Mouse (Mus musculus): ENCODE results near the gene Kctd21. TPM values are rescaled to one million over a fixed set of nuclear protein-coding genes. Genes with fewer than 3 reads are reported as not detected.

Gene Kctd21
- total and polyA plus RNA-seq, 3 experiments, result 0.19 to 0.81 (median 0.46) TPM

GRCm38 (mm10) chr7:97339623-97340022, 7.5 kb downstream of the Kctd21 start:
- in situ Hi-C loops (cut with MboI; ENCODE audit: low pct_ligation_motif_present, low pct_unique_long_range_greater_than_20kb, low sequenced_read_pairs), result no loop called here
- H3K9ac ChIP-seq (ENCODE audit: insufficient read depth, low read depth), result no peak overlapping the region
- TF ChIP-seq MAZ (IDR thresholded peaks at IDR 0.05; ENCODE audit: low read depth, low read length) (no peak), USF2 (conservative IDR thresholded peaks at IDR 0.05; ENCODE audit: low read depth, low read length) (no peak)
- no peak overlapping the region for H3K4me3 ChIP-seq (replicated peaks in 1 of 3; ENCODE audit: low read depth in 2 of 3, low read length in 2 of 3, poor library complexity in 1 of 3)
- no peak overlapping the region for H3K4me2 ChIP-seq (ENCODE audit: insufficient read depth, low read depth, poor library complexity, severe bottlenecking)
- H3K9me3 ChIP-seq (replicated peaks; ENCODE audit: low read length), result no peaks in the 10 kb centered on the region
- DNase-seq (ENCODE audit: extremely low read depth), result no peak
- peaks cover 0 to 22% of the 10 kb centered on the region in 2 experiments; a peak in 2 of 4 replicates for H3K4me1 ChIP-seq (ENCODE audit: control insufficient read depth in 1 of 2, insufficient read depth in 2 of 2)
- H3K27me3 ChIP-seq (replicated peaks), result no peaks in the 10 kb centered on the region
- dilution Hi-C loops (cut with MboI; ENCODE audit: extremely low pct_ligation_motif_present, extremely low pct_unique_long_range_greater_than_20kb, low sequenced_read_pairs), result no loop called here
- H3K36me3 ChIP-seq (replicated peaks in 1 of 2; ENCODE audit: control insufficient read depth in 1 of 2, insufficient read depth in 1 of 2, low read length in 1 of 2), result no peaks in the 10 kb centered on the region
- no peak overlapping the region for H3K27ac ChIP-seq (ENCODE audit: insufficient read depth, low read depth)
- H3K79me2 ChIP-seq (replicated peaks; ENCODE audit: control insufficient read depth, extremely low read depth, insufficient read depth, poor library complexity, severe bottlenecking), result no peaks in the 10 kb centered on the region

- no peak overlapping the region for H3K9ac ChIP-seq (ENCODE audit: insufficient read depth, low read depth)
- H3K27me3 ChIP-seq (replicated peaks), result no peaks in the 10 kb centered on the region
- no peak overlapping the region for H3K27ac ChIP-seq (ENCODE audit: insufficient read depth, low read depth)
- H3K36me3 ChIP-seq (replicated peaks in 1 of 2; ENCODE audit: control insufficient read depth in 1 of 2, insufficient read depth in 1 of 2, low read length in 1 of 2), result no peaks in the 10 kb centered on the region
- dilution Hi-C loops (cut with MboI; ENCODE audit: extremely low pct_ligation_motif_present, extremely low pct_unique_long_range_greater_than_20kb, low sequenced_read_pairs) (no loop called here), in situ Hi-C loops (cut with MboI; ENCODE audit: low pct_ligation_motif_present, low pct_unique_long_range_greater_than_20kb, low sequenced_read_pairs) (no loop called here)
- H3K9me3 ChIP-seq (replicated peaks; ENCODE audit: low read length), result no peaks in the 10 kb centered on the region
- H3K79me2 ChIP-seq (replicated peaks; ENCODE audit: control insufficient read depth, extremely low read depth, insufficient read depth, poor library complexity, severe bottlenecking), result no peaks in the 10 kb centered on the region
- DNase-seq (ENCODE audit: extremely low read depth), result no peak
- H3K4me1 ChIP-seq (ENCODE audit: control insufficient read depth in 1 of 2, insufficient read depth in 2 of 2), result peaks cover 0 to 17% of the 10 kb centered on the region in 2 experiments; a peak in 2 of 4 replicates
- TF ChIP-seq ZKSCAN1 (IDR thresholded peaks at IDR 0.05; ENCODE audit: borderline replicate concordance, low read depth, low read length) (peak; percentile 26; the same call in 1 of the 2 replicates), ZMIZ1 (IDR thresholded peaks at IDR 0.05; ENCODE audit: low read depth, low read length) (no peak)
- no peak overlapping the region for H3K4me2 ChIP-seq (ENCODE audit: insufficient read depth, low read depth, poor library complexity, severe bottlenecking)
- no peak overlapping the region for H3K4me3 ChIP-seq (replicated peaks in 1 of 3; ENCODE audit: low read depth in 2 of 3, low read length in 2 of 3, poor library complexity in 1 of 3)
Measured at GRCm38 (mm10) chr7:97340907-97341849, 9.1 kb downstream of the Kctd21 start.

- TF ChIP-seq ETS1 (conservative IDR thresholded peaks at IDR 0.05; ENCODE audit: low read depth, low read length) (no peak), SMC3 (IDR thresholded peaks at IDR 0.05; ENCODE audit: low read depth, low read length) (no peak), MAZ (IDR thresholded peaks at IDR 0.05; ENCODE audit: low read depth, low read length) (no peak), BHLHE40 (IDR thresholded peaks at IDR 0.05; ENCODE audit: low read depth, low read length) (no peak), ZC3H11A (IDR thresholded peaks at IDR 0.05; ENCODE audit: low read depth, low read length) (no peak), CHD1 (IDR thresholded peaks at IDR 0.05; ENCODE audit: low read depth, low read length) (no peak), POLR2A (IDR thresholded peaks at IDR 0.05; ENCODE audit: low read depth, low read length) (no peak), POLR2AphosphoS2 (IDR thresholded peaks at IDR 0.05; ENCODE audit: low read depth, low read length) (no peak), NRF1 (IDR thresholded peaks at IDR 0.05; ENCODE audit: low read depth, low read length) (no peak), E2F4 (IDR thresholded peaks at IDR 0.05; ENCODE audit: insufficient replicate concordance, low read depth, low read length) (no peak), USF2 (conservative IDR thresholded peaks at IDR 0.05; ENCODE audit: low read depth, low read length) (no peak), EP300 (IDR thresholded peaks at IDR 0.05; ENCODE audit: low read length) (no peak), TCF12 (IDR thresholded peaks at IDR 0.05; ENCODE audit: low read depth, low read length) (no peak), GABPA (IDR thresholded peaks at IDR 0.05; ENCODE audit: insufficient replicate concordance, low read depth, low read length) (no peak), JUN (IDR thresholded peaks at IDR 0.05; ENCODE audit: insufficient read depth, low read depth, low read length) (no peak)
- in situ Hi-C loops (cut with MboI; ENCODE audit: low pct_ligation_motif_present, low pct_unique_long_range_greater_than_20kb, low sequenced_read_pairs) (no loop called here), dilution Hi-C loops (cut with MboI; ENCODE audit: extremely low pct_ligation_motif_present, extremely low pct_unique_long_range_greater_than_20kb, low sequenced_read_pairs) (no loop called here)
- H3K27ac ChIP-seq (ENCODE audit: insufficient read depth, low read depth), result no peak overlapping the region
- no peaks in the 10 kb centered on the region for H3K27me3 ChIP-seq (replicated peaks)
- H3K4me2 ChIP-seq (ENCODE audit: insufficient read depth, low read depth, poor library complexity, severe bottlenecking), result no peak overlapping the region
- no peak overlapping the region for H3K9ac ChIP-seq (ENCODE audit: insufficient read depth, low read depth)
- H3K36me3 ChIP-seq (replicated peaks in 1 of 2; ENCODE audit: control insufficient read depth in 1 of 2, insufficient read depth in 1 of 2, low read length in 1 of 2), result peaks cover 0 to 2% of the 10 kb centered on the region in 2 experiments
- no peak for DNase-seq (ENCODE audit: extremely low read depth)
- peaks cover 0 to 12% of the 10 kb centered on the region in 2 experiments; a peak in 3 of 4 replicates for H3K4me1 ChIP-seq (ENCODE audit: control insufficient read depth in 1 of 2, insufficient read depth in 2 of 2)
- no peaks in the 10 kb centered on the region for H3K79me2 ChIP-seq (replicated peaks; ENCODE audit: control insufficient read depth, extremely low read depth, insufficient read depth, poor library complexity, severe bottlenecking)
- no peaks in the 10 kb centered on the region for H3K9me3 ChIP-seq (replicated peaks; ENCODE audit: low read length)
- H3K4me3 ChIP-seq (replicated peaks in 1 of 3; ENCODE audit: low read depth in 2 of 3, low read length in 2 of 3, poor library complexity in 1 of 3), result no peak overlapping the region
Measured at GRCm38 (mm10) chr7:97342961-97343360, 10.8 kb downstream of the Kctd21 start.
